Mouse (Mus musculus) c-Kit-positive CD71-negative TER-119-negative erythroid progenitor cells, embryonic 14.5 days (primary cell): ENCODE measurements around the gene Lgalsl.

ENCODE experiments used
- DNase-seq: peaks from one replicate; pipeline ENCODE4 v3.0.0-alpha.2; 2013; ENCODE audit warnings: low read depth

Gene Lgalsl

DNA sequence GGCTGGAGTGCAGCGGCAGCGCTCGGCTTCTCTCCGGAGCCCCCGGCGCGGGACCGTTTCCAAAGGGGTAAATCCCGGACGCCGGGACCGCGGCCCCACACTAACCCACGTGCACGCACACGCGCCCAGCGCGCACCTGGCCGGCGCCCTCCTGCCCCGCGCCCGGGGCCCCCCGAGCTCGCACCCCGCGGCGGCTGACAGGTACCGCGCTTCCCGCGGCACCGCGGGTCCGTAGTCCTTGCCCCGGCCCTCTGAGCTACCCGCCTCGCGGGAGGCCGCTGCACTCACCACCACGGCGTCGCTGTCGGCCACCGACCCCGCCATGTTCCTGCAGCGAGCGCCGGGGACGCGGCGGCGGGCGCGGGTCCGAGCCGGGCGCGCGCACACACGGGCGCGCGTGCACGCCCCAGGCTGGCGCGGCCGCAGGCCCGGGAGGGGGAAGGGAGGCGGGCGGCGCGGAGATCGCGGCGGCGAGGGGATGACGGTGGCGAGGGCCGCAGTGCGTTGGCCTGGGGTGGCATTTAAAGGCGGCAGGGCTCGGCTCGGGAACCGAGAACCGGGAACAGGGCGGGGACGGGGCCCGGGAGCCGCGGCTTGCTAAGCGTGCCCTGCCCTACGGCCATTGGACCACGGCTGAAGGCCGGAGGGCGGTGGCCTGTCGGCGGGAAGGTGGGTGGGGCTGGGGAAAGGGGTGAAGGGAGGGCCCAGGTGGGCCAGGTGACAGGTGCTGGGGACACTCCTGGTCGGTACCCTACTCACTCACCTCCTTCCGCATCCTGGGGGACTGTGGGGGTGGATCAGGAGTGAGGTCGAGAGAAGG is at the start of gene Lgalsl:
Gene Lgalsl, minus strand, starts transcription at position 371 of the 820 bp plus-strand sequence.
- DNase-seq, result no peak

DNA sequence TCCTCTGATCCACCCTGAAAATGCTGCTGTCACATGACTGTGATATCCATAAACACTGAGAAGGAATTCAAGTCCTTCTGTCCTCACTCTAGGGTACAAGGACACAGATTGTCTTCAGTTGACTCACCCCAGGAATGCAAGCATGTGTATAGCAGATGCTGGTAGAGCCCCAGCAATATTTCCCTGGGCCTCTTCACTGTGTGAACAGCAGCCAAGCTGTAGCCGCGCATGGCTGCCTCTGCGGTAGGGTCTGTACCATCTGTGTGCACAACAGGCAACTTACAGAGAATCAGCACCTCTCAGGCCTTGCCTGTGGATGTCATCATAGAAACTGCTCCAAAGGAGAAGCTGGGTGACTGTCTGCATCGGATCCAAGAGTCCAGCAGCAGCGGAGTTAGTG is 47.8 kb upstream of the Lgalsl start:
- no peak for DNase-seq

DNA sequence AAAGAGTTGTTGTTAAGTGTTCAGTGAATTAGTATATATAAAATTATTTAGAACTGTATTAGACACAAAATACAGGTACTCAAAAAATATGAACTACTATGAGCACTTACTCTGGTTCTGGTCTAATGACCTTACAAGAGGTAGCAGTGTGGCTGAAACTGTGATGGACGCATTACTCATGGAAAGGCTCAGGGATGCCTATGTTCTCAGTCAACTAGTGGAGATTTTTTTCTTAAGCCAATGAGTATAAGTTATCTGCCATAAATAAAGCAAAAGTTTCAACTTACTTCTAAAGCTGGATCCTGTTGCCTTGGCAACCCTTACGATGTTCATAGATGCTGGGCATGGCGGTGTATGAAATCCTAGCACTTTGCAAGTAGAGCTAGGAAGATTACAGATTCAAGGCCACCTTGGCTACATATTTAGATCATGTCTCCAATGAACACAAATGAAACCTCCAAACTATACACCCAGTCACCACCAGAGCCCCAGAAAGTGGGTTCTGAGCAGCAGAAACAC is 46.8 kb upstream of the Lgalsl start:
- DNase-seq, result no peak

DNA sequence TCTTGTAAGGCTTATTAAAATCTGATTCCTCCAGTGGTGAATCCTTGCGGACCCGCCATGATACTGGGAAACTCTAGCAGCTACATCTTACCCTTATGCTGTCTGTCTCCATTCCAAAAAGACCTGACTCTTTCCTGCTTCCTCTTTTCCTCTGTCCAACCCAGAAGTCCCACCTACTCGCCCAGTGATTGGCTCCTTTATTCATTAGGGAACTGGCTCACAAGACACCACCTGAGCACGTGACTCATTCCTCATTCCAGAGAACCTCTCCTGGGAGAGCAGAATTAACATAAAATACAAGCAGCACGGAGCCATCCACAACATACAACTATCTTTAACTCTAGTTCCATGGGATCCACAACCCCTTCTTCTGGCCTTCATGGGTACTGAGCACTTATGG is 42.5 kb upstream of the Lgalsl start:
- DNase-seq, result no peak

DNA sequence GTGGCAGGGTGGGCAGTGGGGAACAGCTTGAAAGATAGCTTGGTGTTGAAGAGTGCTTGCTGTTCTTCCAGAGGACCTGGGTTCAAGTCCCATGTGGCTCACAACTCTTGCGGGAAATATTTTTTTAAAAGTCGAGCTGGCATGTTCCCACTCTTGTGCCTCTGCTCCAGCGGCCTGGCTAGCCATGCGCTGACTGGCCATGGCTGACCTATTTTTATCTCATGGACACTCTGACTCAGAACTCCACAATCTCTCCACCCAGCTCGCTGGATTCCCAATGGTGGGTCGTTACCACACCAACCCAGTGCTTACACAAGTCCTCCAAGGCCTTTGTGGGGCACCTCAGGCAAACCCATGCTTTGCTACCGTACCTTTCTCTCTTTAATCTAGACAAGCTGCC is 42.1 kb upstream of the Lgalsl start:
- DNase-seq, result no peak

DNA sequence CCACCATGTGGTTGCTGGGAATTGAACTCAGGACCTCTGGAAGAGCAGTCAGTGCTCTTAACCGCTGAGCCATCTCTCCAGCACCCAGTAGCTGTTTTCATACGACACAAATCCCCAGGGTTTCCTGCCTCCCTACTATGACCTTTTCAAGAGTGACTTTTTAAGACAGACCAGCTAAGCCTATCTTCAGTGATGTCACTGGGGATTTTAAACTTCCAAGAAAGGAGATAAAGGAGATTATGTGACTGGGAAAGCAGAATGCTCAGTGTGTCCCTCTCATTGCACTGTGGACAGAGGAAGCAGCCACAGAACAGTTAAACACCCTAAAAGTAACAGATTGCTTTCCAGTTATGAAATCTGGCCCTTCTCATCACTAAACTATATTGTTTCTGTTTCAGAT is 41.6 kb upstream of the Lgalsl start:
- no peak for DNase-seq

DNA sequence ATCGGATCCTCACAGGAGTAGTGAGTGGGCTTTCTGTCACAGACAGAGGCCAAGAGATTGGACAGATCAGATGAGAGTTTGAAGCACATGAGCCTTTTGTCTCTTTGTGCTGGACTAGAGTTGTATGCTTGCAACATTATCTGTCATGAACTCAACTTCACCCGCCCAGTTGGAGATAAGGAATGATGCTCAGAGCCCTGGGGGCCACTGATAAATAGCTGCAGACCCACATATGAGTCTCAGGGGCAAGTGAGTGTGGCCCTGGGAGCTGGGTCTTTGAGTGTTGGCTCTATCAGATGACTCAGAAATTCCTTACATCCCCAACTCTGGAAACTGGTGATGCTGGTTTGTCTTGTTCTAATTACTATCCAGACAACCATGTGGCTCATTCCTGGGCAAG is 39.1 kb upstream of the Lgalsl start:
- DNase-seq, result no peak

DNA sequence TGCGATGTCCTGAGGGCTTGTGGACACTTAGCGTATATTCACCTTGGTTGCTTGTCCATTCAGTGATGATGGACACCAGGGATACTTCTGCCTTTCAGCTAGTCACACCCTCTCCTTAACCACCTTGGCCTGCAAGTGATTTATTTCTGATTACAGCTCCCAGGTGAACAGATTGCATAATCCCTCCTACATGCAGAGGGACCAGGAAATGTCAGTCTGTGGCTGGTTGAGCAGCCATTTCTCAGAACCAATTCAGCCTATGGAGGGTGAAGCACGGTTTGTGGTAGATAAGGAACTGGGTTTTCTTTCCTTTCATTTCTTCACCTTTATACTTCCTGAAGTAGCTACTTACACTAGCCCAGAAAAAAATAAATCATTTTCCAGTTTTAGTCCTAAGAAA is 34.6 kb upstream of the Lgalsl start:
- no peak for DNase-seq

DNA sequence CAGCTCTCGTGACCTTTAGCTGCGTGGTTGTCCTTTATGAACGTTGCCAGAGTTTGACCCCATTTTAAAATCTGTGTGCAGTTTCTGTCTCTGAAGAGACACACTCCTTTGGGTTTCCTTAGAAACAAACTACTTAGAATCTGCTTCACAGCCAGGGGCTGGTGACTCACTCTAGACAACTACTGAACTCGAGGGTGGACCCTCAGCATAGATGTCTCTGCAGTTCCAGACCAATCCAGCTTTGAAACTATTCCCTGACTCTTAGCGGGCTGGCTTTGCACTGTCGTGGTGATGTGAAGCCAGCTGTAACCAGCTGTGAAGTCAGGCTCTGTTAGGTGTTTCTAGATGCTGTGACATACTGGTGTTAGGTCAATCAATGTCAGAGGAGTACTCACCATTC is 33.8 kb upstream of the Lgalsl start:
- no peak for DNase-seq

DNA sequence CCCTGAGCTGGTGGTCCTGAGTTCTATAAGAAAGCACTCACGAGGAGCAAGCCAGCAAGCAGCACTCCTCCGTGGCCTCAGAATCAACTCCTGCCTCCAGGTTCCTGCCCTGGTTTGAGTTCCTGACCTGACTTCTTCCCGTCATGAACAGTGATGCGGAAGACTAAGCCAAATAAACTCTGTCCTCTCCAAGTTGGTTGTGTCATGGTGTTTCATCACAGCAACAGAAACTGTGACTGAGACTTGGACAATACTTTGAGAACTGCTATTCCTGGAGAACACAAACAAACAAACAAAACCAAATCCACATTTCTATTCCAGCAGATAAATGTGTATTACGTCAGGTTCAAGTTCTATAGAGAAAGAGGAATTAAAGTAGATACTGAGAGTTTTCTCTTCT is 31.2 kb upstream of the Lgalsl start:
- DNase-seq, result no peak

DNA sequence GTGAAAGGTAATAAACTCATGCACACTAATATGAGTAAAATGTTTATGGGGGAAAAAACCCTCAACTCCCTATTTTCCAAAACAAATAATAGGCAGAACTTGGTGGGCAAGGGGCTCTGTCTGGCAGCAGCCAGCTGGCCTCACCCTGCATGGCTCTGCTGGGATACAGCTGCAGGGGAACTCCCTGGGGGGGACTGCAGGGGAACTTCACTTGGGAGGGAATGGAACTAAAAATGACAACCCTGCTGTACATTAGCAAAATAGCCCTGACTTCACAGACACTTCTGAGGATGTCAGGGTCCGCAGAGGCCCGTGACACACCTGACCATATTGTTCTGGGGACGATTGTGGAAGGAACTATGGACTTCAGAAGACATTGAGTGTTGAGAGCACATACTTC is 29.5 kb upstream of the Lgalsl start:
- DNase-seq, result no peak

DNA sequence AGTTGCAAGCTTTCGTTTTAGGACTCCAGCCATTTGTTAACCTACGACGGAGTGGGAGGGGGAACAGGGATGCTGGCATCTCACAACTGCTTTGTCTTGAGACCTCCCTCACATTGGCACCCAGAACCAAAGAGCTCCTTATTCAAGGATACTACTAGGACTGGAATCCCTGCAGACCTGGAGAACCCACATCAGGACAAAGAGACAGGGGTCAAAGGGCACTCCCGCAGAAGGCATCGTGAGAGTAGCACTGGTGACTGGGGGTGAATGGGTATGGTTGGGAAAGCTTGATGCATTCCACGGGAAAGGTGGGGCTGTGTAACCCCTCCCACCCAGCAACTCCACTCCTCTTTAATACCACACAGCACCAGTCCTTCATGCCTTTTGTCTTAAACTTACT is 29.0 kb upstream of the Lgalsl start:
- DNase-seq, result no peak

DNA sequence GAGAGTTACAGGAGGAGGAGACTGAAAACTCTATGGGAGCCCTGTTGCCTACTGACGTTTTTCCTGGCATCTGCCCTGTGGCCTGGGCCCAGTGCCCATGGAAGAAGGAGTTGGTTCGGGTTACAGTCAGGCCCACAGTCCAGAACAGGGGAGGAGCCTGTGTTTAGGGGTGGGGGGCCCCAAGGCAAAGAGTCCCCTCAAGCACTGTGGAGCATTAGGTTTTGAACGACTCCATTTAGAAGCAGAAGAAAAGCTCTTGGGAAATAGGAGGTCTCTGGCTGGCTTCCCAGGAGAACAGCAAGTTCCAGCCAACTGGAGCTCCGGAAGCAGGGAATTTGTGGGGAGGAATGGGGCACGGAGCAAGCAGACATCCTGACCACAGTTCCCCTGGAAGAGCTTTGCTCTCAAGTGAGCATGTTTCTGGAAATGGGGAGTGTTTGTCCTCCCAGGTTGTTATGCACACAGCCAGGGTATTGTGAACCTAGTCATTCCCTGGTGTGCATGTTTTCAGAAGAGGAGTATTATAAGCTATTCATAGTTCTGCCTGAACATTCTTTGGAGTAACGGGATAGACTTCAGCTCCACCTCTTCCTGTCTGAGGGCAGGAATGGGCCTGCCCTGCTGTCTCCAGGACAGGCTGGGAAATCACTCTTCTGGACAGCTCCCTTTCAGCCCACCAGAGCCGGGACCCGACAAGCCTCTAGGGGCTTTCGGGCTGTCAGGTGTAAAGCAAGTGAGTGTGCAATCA is 28.2 kb upstream of the Lgalsl start:
- no peak for DNase-seq

DNA sequence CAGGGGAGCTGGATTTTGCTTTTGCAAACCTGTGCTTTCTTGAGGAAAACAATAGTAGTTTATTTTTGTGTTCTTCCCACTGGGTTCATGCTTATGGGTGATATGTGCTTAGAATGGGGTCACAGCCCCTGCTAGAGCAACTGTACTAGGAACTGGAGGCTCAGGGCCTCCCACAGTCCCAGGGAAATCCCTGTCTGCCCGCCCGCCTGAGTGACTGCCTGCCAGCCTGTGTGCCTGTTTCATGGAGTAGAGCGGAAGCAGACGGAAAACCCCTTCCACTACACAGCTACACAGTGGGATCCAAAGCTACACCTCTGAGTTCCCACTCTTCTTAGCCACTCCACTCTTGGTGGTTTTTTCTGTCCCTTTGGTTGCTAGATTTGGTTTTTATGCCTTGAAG is 27.1 kb upstream of the Lgalsl start:
- no peak for DNase-seq

DNA sequence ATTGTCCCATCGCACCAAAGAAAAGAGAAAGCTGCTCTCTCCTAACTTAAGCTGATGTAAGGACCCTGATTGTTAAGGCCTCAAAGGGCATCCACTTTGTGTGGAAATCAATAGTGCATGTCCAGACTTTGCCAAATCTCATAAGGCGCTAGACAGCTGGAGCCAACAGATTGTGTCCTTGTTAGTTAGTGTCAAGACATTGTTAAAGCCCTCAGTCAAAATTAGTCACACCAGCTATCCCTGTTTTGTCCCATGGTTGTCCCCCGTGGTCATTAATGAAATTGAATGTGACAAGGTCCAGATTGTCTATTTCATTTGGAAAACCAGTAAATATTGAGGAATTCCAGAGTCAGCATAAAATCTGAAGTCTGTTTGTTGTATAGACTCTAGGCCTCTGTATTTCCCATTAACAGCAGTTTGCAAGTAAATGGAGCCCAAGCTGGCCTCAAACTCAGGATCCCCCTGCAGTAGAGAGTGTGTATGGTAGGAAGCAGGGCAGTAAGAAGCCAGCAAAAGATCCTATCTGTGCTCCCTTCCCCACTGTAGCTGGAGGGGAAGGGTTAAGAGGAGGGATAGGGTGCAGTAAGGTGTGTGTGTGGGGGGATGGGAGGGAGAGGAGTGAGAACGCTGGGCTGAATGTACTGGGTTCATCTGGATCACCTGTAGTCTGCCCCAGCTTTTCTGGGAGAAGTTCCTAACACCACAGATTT is 23.3 kb upstream of the Lgalsl start:
- DNase-seq, result no peak

DNA sequence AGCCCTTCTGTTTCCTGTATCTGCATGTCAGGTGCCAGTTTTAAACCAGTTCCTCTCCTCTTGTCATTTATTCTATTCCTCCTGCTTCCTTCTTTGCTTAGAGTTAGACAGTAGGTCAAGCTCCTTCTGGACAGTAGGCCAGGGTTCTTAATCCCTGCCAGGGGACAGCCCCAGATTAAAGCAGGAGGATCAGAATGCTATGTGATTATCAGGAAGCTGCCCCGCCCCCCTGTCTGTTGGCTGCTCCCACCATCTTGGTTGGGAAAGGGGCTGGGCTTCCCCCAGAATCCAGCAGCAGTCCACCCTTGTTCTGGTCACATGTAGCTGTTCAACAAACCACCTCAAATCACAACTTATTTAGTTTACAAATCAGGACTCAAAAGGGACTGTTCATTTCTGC is 19.3 kb upstream of the Lgalsl start:
- DNase-seq, result no peak

DNA sequence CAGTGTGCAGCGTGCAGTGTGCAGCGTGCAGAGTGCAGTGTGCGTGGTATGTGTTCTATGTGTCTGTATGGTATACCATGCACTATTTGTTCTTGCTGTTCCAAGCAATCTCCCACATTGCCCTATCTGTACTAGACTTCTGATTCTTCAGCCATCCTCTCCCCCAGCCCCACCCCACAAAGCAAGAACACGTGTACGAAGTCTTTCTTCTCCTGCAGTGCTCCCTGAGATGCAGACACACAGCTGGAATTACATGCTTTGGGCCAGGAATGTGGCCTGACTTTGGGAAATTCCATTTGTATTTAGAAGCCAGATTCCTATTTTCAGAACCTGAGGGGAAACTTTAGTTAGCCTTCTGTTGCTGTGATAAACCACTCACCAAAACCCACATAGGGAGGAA is 18.5 kb upstream of the Lgalsl start:
- DNase-seq, result no peak

DNA sequence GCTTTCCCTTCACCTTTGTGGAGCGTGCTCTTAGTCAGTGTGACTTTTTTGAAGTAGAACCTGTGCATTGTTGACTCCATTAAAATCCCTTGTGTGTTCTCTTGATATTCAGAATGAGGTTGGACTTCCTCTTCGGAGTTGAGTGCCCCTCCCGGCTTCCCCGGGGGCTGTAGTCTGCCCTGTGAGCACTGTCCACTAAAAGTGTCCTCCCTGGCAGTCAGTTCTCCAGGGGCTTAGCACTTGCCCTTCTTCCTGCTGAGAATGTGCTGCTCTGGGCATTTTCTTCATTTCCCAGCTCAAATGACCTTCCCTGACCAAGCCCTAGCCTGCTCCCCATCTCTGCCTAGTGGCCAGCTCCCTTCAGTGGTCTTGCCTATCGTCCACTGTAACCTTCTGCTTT is 6.5 kb upstream of the Lgalsl start:
- DNase-seq, result no peak

DNA sequence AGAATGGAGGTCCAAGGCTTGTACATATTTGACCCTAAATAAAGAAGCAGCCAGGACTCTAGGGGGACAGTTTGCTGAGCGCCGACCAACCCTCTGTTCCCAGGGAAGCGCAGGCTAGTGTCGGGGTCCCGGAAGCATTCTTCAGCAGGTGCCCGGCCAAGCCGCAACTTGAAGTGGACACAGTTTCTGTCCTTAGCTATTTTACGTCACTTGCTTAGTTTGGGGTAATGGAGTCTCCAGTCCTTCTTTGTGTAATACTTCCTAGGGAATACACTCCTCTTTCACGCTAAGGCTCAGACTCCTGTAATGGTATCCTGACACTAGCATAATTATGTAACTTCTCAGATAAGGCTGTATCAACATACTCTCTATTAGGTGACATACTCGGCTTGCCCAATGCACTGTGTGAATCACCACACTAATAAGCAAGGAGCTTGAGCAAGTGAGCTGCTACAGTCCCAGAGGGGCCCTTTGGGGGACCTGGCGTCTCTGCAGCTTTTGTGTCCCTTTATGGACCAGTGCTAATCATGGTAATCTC is 813 bp upstream of the Lgalsl start:
- peak; percentile 17 for DNase-seq

DNA sequence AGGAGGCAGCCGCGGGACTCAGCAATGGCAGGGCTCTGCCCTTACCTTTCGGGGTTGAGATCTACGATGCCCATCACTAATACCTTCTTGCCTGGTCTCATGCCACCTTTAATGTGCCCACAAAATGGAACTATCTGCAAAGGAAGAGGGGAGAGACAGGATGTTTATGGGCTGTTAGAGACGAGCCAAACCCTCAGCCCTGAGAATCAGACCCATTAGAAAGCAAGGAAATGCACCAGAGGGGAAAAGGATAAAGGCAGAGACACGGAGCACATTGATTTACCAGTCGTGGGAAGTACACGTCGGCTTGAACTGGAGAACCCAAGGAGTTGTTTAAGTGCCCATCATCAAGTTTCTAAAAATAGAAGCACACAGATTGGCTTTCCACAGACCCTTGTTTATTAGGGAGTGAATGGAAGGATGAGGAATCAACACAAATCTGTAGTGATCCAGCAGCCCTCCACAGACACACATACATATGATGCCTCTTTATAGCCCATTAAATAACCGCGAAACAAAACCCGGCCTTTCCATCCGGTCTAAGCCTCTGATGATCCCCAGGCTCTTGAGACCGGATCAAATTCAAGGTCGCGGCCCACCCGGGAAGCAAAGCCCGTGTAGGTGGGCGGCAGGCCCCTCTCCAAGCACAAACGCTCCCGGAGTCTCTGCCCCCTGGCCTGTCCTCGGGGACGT is 717 bp downstream of the Lgalsl start:
- no peak for DNase-seq

DNA sequence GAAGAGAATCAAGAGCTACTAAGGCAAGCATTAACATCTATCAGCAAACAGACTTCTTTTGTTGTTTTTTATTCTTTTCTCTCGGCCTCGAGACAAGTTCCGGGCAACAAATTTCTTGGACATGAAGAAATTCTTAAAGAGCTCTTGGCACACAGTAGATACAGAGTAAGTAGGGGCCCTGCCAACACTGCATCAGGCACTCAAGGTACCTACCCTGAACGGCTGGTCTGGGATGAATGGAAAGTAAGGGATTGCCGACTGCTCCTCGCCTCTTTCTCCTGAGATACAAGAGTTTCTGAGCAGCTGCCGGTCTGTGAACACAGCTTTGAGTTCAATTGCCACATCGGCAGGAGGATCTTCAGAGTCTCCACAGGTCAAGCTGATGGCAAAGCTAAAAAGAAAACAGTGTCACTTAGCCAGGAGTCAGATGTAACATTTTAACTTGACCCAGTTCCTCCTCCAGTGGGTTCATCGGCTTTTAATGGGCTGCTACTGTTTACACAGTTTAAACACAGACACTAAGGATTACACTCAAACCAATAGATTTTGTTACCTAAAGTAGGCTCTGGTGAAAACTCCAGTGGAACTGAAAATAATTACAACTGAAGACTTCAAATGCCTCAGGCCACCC is 1.7 kb downstream of the Lgalsl start:
- DNase-seq, result no peak
